Mouse (Mus musculus) right cerebral cortex, postnatal 10 days (tissue): ENCODE data around the gene Bicdl1.
A peak's percentile ranks its signal among the peaks of the same experiment; 100 is the strongest.

Experiments used
- DNase-seq, 2 experiments: peaks; one replicate each; pipeline ENCODE4 v3.0.0; 2021; ENCODE audit warnings: low spot score in 2 of 2

The Bicdl1 gene

DNA sequence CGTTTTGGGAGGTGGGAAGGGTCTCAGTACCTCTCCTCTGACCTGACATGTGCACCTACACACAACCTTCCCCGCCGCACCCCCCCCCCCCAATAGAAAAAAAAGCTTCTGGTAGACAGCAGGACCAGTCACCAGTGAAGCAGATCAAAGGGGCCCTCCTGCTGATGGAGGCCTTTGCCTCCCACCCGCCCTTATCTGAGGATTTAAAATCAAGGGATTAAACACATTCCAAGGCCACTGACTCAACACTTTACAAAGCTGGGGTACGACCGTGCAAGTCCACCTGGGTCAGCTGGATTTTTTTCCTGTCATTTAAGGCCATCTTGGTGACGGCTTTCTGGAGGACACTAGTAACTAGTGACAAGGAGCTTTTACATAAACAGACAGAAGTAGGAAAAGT, 63.5 kb downstream of the Bicdl1 start:
- no peak for DNase-seq

DNA sequence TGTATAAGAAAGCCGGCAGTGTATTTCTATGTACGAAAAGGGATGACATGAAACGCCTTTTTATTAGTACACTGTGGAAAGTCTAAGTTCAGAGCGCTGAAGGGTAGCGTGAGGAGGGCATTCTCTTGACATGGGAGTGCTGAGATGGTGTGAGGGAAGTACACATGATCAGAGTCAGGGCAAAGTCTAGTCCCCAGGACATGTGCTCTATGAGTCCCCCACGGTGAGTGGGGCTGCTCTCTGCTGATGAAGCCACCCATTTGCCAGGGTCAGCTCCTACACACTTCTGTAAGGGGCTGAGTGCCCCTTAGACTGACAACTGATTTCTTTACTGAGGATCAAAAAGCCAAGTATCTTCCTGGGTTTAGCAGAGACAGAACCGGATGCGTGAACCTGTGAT, 64.2 kb downstream of the Bicdl1 start:
- no peak for DNase-seq

GRCm38 (mm10) chr5:115666366-115667065, 64.9 kb downstream of the Bicdl1 start:
- DNase-seq, result no peak

DNA sequence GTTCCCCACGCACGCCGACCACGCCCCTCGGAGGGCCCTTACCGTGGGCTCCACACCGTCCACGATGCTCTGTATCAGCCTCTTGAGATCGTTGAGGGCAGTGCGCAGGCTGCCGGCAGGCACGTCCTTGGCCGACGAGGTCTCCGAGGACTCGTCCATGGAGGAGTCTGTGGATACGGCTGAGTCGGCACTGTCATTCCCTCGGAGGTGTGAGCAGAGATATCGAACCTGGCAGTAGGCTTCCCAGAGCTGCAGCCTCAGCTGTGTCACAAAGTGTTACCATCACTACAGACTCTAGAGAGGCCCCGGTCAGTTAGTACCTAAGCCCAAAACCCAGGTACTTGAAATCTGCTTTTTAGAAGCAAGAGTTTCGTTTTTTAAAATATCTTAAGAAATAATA, 68.8 kb downstream of the Bicdl1 start:
- no peak for DNase-seq

- no peak for DNase-seq
Measured at GRCm38 (mm10) chr5:115658352-115658751, 73.1 kb downstream of the Bicdl1 start.

DNA sequence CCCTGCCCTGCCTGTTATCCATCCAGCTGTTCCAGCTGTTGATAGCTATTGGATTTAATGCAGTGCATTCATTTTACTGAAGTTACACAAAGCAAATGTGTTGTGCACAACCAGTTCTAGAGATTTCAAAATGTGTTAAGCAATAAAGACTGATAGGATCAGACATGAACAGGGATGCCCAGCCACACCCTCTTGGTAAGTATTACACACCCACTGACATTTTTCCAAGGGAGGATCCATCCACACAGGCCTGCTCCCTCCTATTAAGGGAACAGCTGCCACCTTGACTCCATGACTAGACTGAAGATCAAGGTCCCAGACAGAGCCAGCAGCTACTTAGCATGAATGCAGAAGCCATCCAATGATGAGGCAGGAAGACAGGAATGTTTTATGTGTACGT, 74.2 kb downstream of the Bicdl1 start:
- DNase-seq, result no peak

DNA sequence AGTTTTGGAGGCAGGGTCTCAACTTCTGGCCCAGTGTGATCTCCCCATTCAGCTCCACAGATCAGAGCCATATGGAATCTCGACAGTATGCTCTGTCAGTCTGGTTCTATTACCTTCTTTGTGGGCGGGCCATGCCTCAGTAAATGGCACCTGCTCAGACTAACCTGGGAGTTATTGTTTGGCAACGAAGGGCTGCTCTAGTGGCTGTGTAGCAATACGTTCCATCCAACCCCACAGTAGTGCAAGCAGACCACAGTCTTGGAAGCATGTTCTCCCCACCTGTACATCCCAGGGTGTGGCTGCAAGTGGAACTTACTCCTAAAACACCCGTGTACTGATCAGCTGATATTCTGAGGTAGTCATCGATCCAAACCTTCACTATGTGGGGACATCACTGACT, 74.7 kb downstream of the Bicdl1 start:
- no peak for DNase-seq

GRCm38 (mm10) chr5:115653776-115654175, 77.6 kb downstream of the Bicdl1 start:
- DNase-seq, result no peak

- DNase-seq, result peak; percentile 100
Measured at GRCm38 (mm10) chr5:115652681-115653575, 78.5 kb downstream of the Bicdl1 start.

GRCm38 (mm10) chr5:115651821-115652220, 79.6 kb downstream of the Bicdl1 start:
- DNase-seq, result no peak

- DNase-seq, result no peak
Measured at GRCm38 (mm10) chr5:115650885-115651284, 80.5 kb downstream of the Bicdl1 start.

DNA sequence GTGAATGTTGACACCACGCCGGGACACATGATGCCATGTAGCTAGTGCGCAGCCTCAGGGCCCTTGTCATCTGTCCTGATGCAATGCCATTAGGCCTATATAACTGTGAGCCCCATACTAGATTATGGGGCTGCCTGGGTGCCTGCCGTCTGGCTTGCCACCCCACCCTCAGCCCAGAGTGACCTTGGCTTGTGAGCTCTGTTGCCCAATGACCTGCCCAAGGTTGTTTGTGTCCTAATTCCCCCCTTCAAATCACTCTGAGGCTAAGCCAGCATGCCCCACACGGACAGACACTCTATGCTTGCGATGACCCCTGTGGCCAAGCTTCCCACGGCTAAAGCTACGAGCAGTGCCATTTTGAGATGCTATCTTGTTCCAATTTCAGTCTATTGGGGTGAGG, 81.7 kb downstream of the Bicdl1 start:
- DNase-seq, result no peak

- DNase-seq, result no peak
Measured at GRCm38 (mm10) chr5:115648876-115649275, 82.5 kb downstream of the Bicdl1 start.

GRCm38 (mm10) chr5:115644192-115644591, 87.2 kb downstream of the Bicdl1 start:
- DNase-seq, result no peak

DNA sequence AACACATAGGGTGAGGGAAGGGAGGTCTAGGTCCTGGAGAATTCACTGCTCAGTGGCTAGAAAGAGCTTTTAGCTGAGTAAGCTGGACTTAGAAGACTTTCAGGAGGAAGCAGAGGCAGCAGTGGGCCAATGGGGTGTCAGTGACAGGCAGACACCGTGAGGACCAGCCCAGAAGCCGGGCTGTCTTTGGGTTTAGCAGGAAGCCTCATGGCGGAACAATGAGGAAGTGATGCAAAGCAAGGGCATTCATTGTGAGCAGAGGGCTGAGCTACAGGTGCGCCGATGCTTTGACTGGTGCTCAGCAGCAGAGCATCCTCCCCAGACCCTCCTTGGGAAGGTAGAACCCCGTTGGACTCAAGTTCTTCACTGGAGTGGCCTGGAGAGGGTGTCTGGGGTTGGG, 95.9 kb downstream of the Bicdl1 start:
- DNase-seq, result peak in 1 of 2 experiments; percentile 70

- peak in 1 of 2 experiments; percentile 27 for DNase-seq
Measured at GRCm38 (mm10) chr5:115634046-115634445, 97.4 kb downstream of the Bicdl1 start.

GRCm38 (mm10) chr5:115633060-115633459, 98.4 kb downstream of the Bicdl1 start:
- peak in 1 of 2 experiments; percentile 35 for DNase-seq

GRCm38 (mm10) chr5:115632358-115632714, 99.1 kb downstream of the Bicdl1 start:
- peak; percentile 60 to 63 for DNase-seq

DNA sequence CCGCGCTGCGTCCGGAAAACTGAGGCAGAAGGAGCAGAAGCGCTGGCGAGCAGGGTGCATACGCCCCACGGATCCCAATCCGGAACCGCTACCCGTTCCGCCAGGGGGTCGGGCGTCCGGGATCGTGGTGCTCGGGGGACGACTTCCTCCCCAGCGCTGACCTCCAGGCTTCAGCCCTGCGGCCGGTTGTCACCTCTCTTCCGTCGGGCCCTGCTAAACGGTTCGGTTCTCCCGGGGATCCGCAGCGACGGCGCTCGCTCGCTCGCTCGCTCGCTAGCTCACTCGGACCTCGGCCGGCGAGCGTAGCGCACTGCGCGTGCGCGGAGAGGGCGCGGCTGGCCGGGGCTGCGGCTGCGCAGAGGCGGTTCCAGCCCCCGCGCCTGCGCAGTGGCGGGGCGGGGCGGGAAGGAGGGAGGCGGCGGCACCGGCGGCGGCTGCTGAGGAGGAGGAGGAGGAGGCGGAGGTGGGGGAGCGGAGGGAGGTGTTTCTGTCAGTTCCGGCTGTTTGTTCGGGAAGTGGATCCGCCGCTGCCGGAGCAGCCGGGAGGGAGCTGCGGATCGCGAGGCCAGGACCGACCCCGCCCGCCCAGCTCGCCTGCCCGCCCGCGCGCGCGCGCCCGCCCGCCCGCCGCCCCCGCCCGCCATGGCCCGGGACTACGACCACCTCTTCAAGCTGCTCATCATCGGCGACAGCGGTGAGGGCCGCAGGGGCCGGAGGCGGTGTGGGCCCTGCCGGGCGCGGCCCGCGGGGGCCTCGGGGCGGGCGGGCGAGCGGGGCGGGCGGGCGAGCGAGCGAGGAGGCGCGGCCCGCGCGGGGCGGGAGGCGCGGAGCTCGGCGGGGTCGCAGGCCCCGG, 99.7 kb downstream of the Bicdl1 start, which contains the start of gene Rab35:
Gene Rab35, plus strand, starts transcription at position 404 of the 853 bp plus-strand sequence.
- peak; percentile 94 to 95 for DNase-seq

- DNase-seq, result no peak
Measured at GRCm38 (mm10) chr5:115630291-115630690, 101.1 kb downstream of the Bicdl1 start.

- no peak for DNase-seq
Measured at GRCm38 (mm10) chr5:115629672-115630071, 101.7 kb downstream of the Bicdl1 start.

- no peak for DNase-seq
Measured at GRCm38 (mm10) chr5:115628083-115628482, 103.3 kb downstream of the Bicdl1 start.
